Mouse (Mus musculus) CH12.LX (cell line): ENCODE results near the gene Lpar1. TPM values are rescaled to one million over a fixed set of nuclear protein-coding genes. Genes with fewer than 3 reads are reported as not detected.
A peak's percentile ranks its signal among the peaks of the same experiment; 100 is the strongest.

Source experiments
- DNase-seq: peaks from one replicate; pipeline ENCODE4 v3.0.0-alpha.2; 2013; ENCODE audit errors: extremely low read depth
- H3K27ac ChIP-seq: 2 replicates; pipeline ENCODE4 v1.5.1; 2012; ENCODE audit warnings: low read depth, mild to moderate bottlenecking, control low read depth, moderate library complexity; ENCODE audit not compliant: insufficient read depth
- H3K27me3 ChIP-seq: replicated peaks from 2 replicates; pipeline ENCODE3; 2012; ENCODE audit warnings: inconsistent platforms
- H3K36me3 ChIP-seq, 2 experiments: replicated peaks in 1 of 2; 2 replicates each; pipeline versions ENCODE3 to v1.6.1; 2012; ENCODE audit warnings: inconsistent platforms in 1 of 2, low read length in 1 of 2, mild to moderate bottlenecking in 1 of 2, mixed read lengths in 1 of 2, moderate library complexity in 1 of 2; ENCODE audit not compliant: control insufficient read depth in 1 of 2, insufficient read depth in 1 of 2
- H3K4me1 ChIP-seq, 2 experiments: 2 replicates each; pipeline ENCODE4 v1.6.1; 2012; ENCODE audit warnings: inconsistent platforms in 1 of 2, moderate library complexity in 1 of 2; ENCODE audit not compliant: insufficient read depth in 2 of 2, control insufficient read depth in 1 of 2
- H3K4me2 ChIP-seq: 2 replicates; pipeline ENCODE4 v1.6.1; 2012; ENCODE audit warnings: low read depth, mild to moderate bottlenecking, control low read depth; ENCODE audit not compliant: poor library complexity, insufficient read depth, severe bottlenecking
- H3K4me3 ChIP-seq, 3 experiments: fragments of 150-350 bp in 1 of 3; sonication (generic) in 1 of 3; replicated peaks in 1 of 3; 2 replicates each; pipeline versions ENCODE3 to v1.5.1; 2011 to 2012; ENCODE audit warnings: low read depth in 2 of 3, low read length in 2 of 3, mild to moderate bottlenecking in 2 of 3, moderate library complexity in 2 of 3, control low read depth in 1 of 3, improper control_type of control experiment in 1 of 3, inconsistent platforms in 1 of 3, mixed read lengths in 1 of 3; ENCODE audit not compliant: poor library complexity in 1 of 3
- H3K79me2 ChIP-seq: replicated peaks from 2 replicates; pipeline ENCODE4 v1.6.1; 2012; ENCODE audit warnings: mild to moderate bottlenecking, moderate library complexity; ENCODE audit not compliant: control insufficient read depth, poor library complexity, insufficient read depth, severe bottlenecking; ENCODE audit errors: extremely low read depth
- H3K9ac ChIP-seq: 2 replicates; pipeline ENCODE4 v1.6.1; 2012; ENCODE audit warnings: low read depth, mild to moderate bottlenecking, control low read depth, moderate library complexity; ENCODE audit not compliant: insufficient read depth
- H3K9me3 ChIP-seq: replicated peaks from 2 replicates; pipeline ENCODE3; 2012; ENCODE audit warnings: low read length, inconsistent platforms, mixed read lengths
- BHLHE40 ChIP-seq: IDR thresholded peaks from 2 replicates; pipeline ENCODE4 v1.6.1; 2011; ENCODE audit warnings: mild to moderate bottlenecking, low read depth, low read length, improper control_type of control experiment
- CHD2 ChIP-seq: IDR thresholded peaks from 2 replicates; pipeline ENCODE4 v1.6.1; 2011; ENCODE audit warnings: low read length, improper control_type of control experiment
- CTCF ChIP-seq, 2 experiments: IDR thresholded peaks in 1 of 2; conservative IDR thresholded peaks in 1 of 2; 2 replicates each; pipeline ENCODE4 v1.5.1; 2011 to 2012; ENCODE audit warnings: low read depth in 2 of 2, low read length in 2 of 2, improper control_type of control experiment in 1 of 2, inconsistent platforms in 1 of 2, mild to moderate bottlenecking in 1 of 2, moderate library complexity in 1 of 2
- ELF1 ChIP-seq: IDR thresholded peaks from 2 replicates; pipeline ENCODE4 v1.6.1; 2014; ENCODE audit warnings: low read depth, mild to moderate bottlenecking, inconsistent platforms, low read length, improper control_type of control experiment
- ETS1 ChIP-seq: conservative IDR thresholded peaks from 2 replicates; pipeline ENCODE4 v1.6.1; 2012; ENCODE audit warnings: low read depth, mild to moderate bottlenecking, inconsistent platforms, low read length, improper control_type of control experiment, moderate library complexity
- JUND ChIP-seq: conservative IDR thresholded peaks from 2 replicates; pipeline ENCODE4 v1.6.1; 2011; ENCODE audit warnings: low read depth, low read length, improper control_type of control experiment
- KAT2A ChIP-seq: IDR thresholded peaks from 2 replicates; pipeline ENCODE4 v1.6.1; 2012; ENCODE audit warnings: low read length, improper control_type of control experiment, inconsistent platforms; ENCODE audit not compliant: insufficient replicate concordance
- MAX ChIP-seq: IDR thresholded peaks from 2 replicates; pipeline ENCODE4 v1.6.1; 2011; ENCODE audit warnings: low read length, improper control_type of control experiment
- MXI1 ChIP-seq: IDR thresholded peaks from 2 replicates; pipeline ENCODE4 v1.6.1; 2011; ENCODE audit warnings: mild to moderate bottlenecking, low read depth, low read length, improper control_type of control experiment
- NELFE ChIP-seq: IDR thresholded peaks from 2 replicates; pipeline ENCODE4 v1.6.1; 2011; ENCODE audit warnings: low read depth, low read length, improper control_type of control experiment
- POLR2A ChIP-seq: IDR thresholded peaks from 2 replicates; pipeline ENCODE4 v1.6.1; 2011; ENCODE audit warnings: low read depth, mild to moderate bottlenecking, improper control_type of control experiment, low read length
- RAD21 ChIP-seq: IDR thresholded peaks from 2 replicates; pipeline ENCODE4 v1.6.1; 2011; ENCODE audit warnings: low read depth, mild to moderate bottlenecking, low read length, improper control_type of control experiment, moderate library complexity
- SMC3 ChIP-seq: IDR thresholded peaks from 2 replicates; pipeline ENCODE4 v1.6.1; 2011; ENCODE audit warnings: low read depth, low read length, improper control_type of control experiment
- TCF12 ChIP-seq: IDR thresholded peaks from 2 replicates; pipeline ENCODE4 v1.6.1; 2014; ENCODE audit warnings: low read depth, mild to moderate bottlenecking, inconsistent platforms, low read length, improper control_type of control experiment
- UBTF ChIP-seq: IDR thresholded peaks from 2 replicates; pipeline ENCODE4 v1.6.1; 2012; ENCODE audit warnings: low read depth, mild to moderate bottlenecking, inconsistent platforms, low read length, improper control_type of control experiment, moderate library complexity
- USF2 ChIP-seq: conservative IDR thresholded peaks from 2 replicates; pipeline ENCODE4 v1.6.1; 2011; ENCODE audit warnings: low read depth, low read length, improper control_type of control experiment
- ZNF384 ChIP-seq: IDR thresholded peaks from 2 replicates; pipeline ENCODE4 v1.6.1; 2012; ENCODE audit warnings: low read depth, low read length, improper control_type of control experiment, inconsistent platforms
- dilution Hi-C: fragments of 300-500 bp; cut with MboI; formaldehyde crosslinking; loops from 2 replicates; pipeline ENCODE4 v1.14.3; 2020; ENCODE audit warnings: low sequenced_read_pairs; ENCODE audit not compliant: extremely low pct_unique_long_range_greater_than_20kb, extremely low pct_ligation_motif_present
- in situ Hi-C: fragments of 300-500 bp; cut with MboI; formaldehyde crosslinking; loops from 3 replicates; pipeline ENCODE4 v1.14.3; 2019; ENCODE audit warnings: low sequenced_read_pairs, low pct_ligation_motif_present, low pct_unique_long_range_greater_than_20kb, mixed read lengths
- polyA plus RNA-seq: library from polyadenylated mRNA; unstranded; fragments of >175 nt; gene quantifications from 2 replicates; pipeline ENCODE4 v1.2.1, GENCODE M21; 2012; ENCODE audit warnings: low read depth; ENCODE audit not compliant: insufficient read length
- total RNA-seq, 2 experiments: library from RNA; depleted of rRNA; stranded (reverse); fragments of 300-350 nt in 1 of 2; fragments of >200 nt in 1 of 2; gene quantifications; 2 replicates each; pipeline ENCODE4 v1.2.3; 2012 to 2014

Lpar1 gene
- total and polyA plus RNA-seq, 3 experiments = 0.04 TPM; not detected in 2

DNA sequence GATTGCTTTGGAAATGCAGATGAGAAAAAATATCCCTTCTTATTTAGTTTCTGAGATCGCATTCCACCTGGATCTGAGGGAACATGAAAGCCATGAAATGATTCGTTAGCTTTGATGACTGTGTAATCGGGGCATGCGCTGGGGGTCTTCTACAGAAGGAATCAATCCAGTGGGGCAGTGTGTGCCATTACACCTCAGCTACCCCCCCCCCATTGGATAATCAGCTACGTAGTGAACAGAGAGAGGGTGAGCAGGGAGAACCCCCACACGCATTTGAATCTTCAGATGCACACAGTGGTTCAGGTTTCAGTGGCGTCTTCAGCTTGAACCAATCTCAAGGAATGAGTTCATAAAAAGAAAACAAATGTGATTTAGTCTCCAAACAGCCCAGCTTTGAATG is 115.0 kb downstream of the Lpar1 start:
- Histone ChIP-seq H3K4me1 (peaks cover 0 to 4% of the 10 kb centered on the region in 2 experiments; a peak in 2 of 4 replicates), H3K27me3 (no peaks in the 10 kb centered on the region), H3K9ac (no peak overlapping the region), H3K4me2 (no peak overlapping the region), H3K36me3 (no peaks in the 10 kb centered on the region), H3K9me3 (no peaks in the 10 kb centered on the region), H3K27ac (no peak overlapping the region), H3K79me2 (no peaks in the 10 kb centered on the region), H3K4me3 (no peak overlapping the region)
- no peak for DNase-seq
- TF ChIP-seq MAX = no peak
- TF ChIP-seq POLR2A = no peak
- TF ChIP-seq TCF12 = no peak
- no peak for TF ChIP-seq CHD2
- no peak for TF ChIP-seq UBTF
- TF ChIP-seq ETS1 = no peak
- no peak for TF ChIP-seq ZNF384
- TF ChIP-seq JUND = no peak
- TF ChIP-seq USF2 = no peak
- no peak for TF ChIP-seq BHLHE40
- no peak for TF ChIP-seq MXI1
- no peak for TF ChIP-seq KAT2A
- no peak for TF ChIP-seq ELF1
- in situ Hi-C loops = loop anchor here (25.0 kb wide), 1 partner anchor 299 kb away; no protein-coding TSS in a partner anchor
- dilution Hi-C loops = no loop called here

- no peak overlapping the region for H3K4me3 ChIP-seq
- H3K36me3 ChIP-seq = no peaks in the 10 kb centered on the region
- dilution Hi-C loops (no loop called here), in situ Hi-C loops (loop anchor here (25.0 kb wide), 1 partner anchor 300 kb away; no protein-coding TSS in a partner anchor)
- H3K9ac ChIP-seq = no peak overlapping the region
- no peaks in the 10 kb centered on the region for H3K79me2 ChIP-seq
- no peaks in the 10 kb centered on the region for H3K9me3 ChIP-seq
- H3K4me2 ChIP-seq = no peak overlapping the region
- TF ChIP-seq RAD21 = peak; percentile 64
- TF ChIP-seq CTCF (conservative IDR thresholded peaks at IDR 0.05 in 1 of 2, IDR thresholded peaks at IDR 0.05 in 1 of 2; ENCODE audit: low read depth in 2 of 2, low read length in 2 of 2) = peak in 1 of 2 experiments; percentile 71; a peak in 2 of 4 replicates
- no peak for TF ChIP-seq NELFE
- TF ChIP-seq SMC3 = peak; percentile 69
- peak; percentile 21 for DNase-seq
- no peak overlapping the region for H3K27ac ChIP-seq
- peaks cover 0 to 4% of the 10 kb centered on the region in 2 experiments; a peak in 2 of 4 replicates for H3K4me1 ChIP-seq
- no peaks in the 10 kb centered on the region for H3K27me3 ChIP-seq
Measured at GRCm38 (mm10) chr4:58437271-58437670, 116.4 kb downstream of the Lpar1 start.
